ENCODE assay signal across 13 mouse cellular contexts in genomic region chr9:26625171-26625937, GRCm38 (mm10).
A peak's percentile ranks its signal among the peaks of the same experiment; 100 is the strongest.
DNase-seq lines count a peak whose midpoint lies in the region; ATAC-seq lines count a peak whose summit lies in the region.
"Had no signal": no experiment of that assay in that cellular context is flagged by ENCODE, and none has a peak within 500 bp of the region (broad histone marks: within the 10 kb centered on the region; RNA-seq: fewer than 3 reads in every experiment).

No protein-coding gene starts in this region.

- no peak overlapping the region for H3K4me3 ChIP-seq in kidney, embryonic 15.5 days (replicated peaks)
- H3K4me3 ChIP-seq: erythroblast, embryonic 14.5 days; liver, embryonic 15.5 days; myocyte had no signal

- H3K4me2 ChIP-seq in kidney, embryonic 15.5 days, result no peak overlapping the region
- H3K4me2 ChIP-seq: liver, embryonic 15.5 days had no signal

- H3K27ac ChIP-seq in kidney, embryonic 15.5 days, result no peak overlapping the region
- H3K27ac ChIP-seq: liver, embryonic 15.5 days had no signal

- H3K27me3 ChIP-seq in kidney, embryonic 15.5 days, result no peaks in the 10 kb centered on the region
- H3K27me3 ChIP-seq: liver, embryonic 15.5 days had no signal

- no peaks in the 10 kb centered on the region for H3K36me3 ChIP-seq in kidney, embryonic 15.5 days
- H3K36me3 ChIP-seq: liver, embryonic 15.5 days had no signal

- H3K9me3 ChIP-seq in kidney, embryonic 15.5 days (replicated peaks), result no peaks in the 10 kb centered on the region
- H3K9me3 ChIP-seq: liver, embryonic 15.5 days had no signal

- no peaks in the 10 kb centered on the region for H3K4me1 ChIP-seq in kidney, embryonic 15.5 days
- H3K4me1 ChIP-seq: liver, embryonic 15.5 days had no signal

- ATAC-seq in kidney, embryonic 15.5 days (replicated peaks; ENCODE audit: low FRiP score), result no peak

- DNase-seq in kidney, adult 18-20 months, result peak; percentile 32
- peak; percentile 79 for DNase-seq in cerebellum, adult 9-10 months
- peak; percentile 46 for DNase-seq in heart, adult 8-10 months (ENCODE audit: low spot score)
- DNase-seq in kidney, postnatal 25 days, result peak; percentile 53 to 78
- DNase-seq in ovary, postnatal 36 days (ENCODE audit: low spot score), result no peak
- DNase-seq in layer of hippocampus, postnatal 14 days (ENCODE audit: low spot score in 2 of 2), result no peak
- no peak for DNase-seq in urinary bladder, postnatal 10 days (ENCODE audit: low spot score)
- DNase-seq: adrenal gland, adult 8-10 months; spleen, adult 18-20 months had no signal

- H3K9ac ChIP-seq in kidney, embryonic 15.5 days, result no peak overlapping the region
- H3K9ac ChIP-seq: liver, embryonic 15.5 days had no signal

- 81% methylated on average over 2 of the region's 2 CpGs for WGBS in kidney, embryonic 15.5 days

Comparison
In these comparisons a context has a peak if more than half of its experiments do, and no peak if none do; other contexts are left out.
1. DNase-seq: peak in kidney, adult 18-20 months (single experiment), cerebellum, adult 9-10 months (single experiment), heart, adult 8-10 months (single experiment) and kidney, postnatal 25 days (2 of 2); none in ovary, postnatal 36 days (single experiment), layer of hippocampus, postnatal 14 days (0 of 2) and urinary bladder, postnatal 10 days (single experiment).